Mouse (Mus musculus): Measurements from ENCODE around the gene Tedc1. TPM values are rescaled to one million over a fixed set of nuclear protein-coding genes. Genes with fewer than 3 reads are reported as not detected.

The Tedc1 gene
- polyA plus RNA-seq, 1 experiment from 2014 or later, result 10.2 TPM

Other genes starting within 250 kb of the Tedc1 start
- gene Jag2, start 226.6 kb upstream of the Tedc1 start, polyA plus RNA-seq (2014; fragmentation: Nextera tagmentation; extraction: Ambion mirVana), result 12.5 and 16.1 TPM in 2 replicates
- gene Nudt14, start 214.3 kb upstream of the Tedc1 start, polyA plus RNA-seq (2014; fragmentation: Nextera tagmentation; extraction: Ambion mirVana), result 60.9 and 70.1 TPM in 2 replicates
- 52.2 and 52.8 TPM in 2 replicates for gene Btbd6, start 179.9 kb upstream of the Tedc1 start, polyA plus RNA-seq (2014; fragmentation: Nextera tagmentation; extraction: Ambion mirVana)
- 41.4 and 46.3 TPM in 2 replicates for gene Brf1, start 155.7 kb upstream of the Tedc1 start, polyA plus RNA-seq (2014; fragmentation: Nextera tagmentation; extraction: Ambion mirVana)
- gene Pacs2, start 141.9 kb upstream of the Tedc1 start, polyA plus RNA-seq (2014; fragmentation: Nextera tagmentation; extraction: Ambion mirVana), result 26.8 and 27.9 TPM in 2 replicates
- gene Tex22, start 81.9 kb upstream of the Tedc1 start, polyA plus RNA-seq (2014; fragmentation: Nextera tagmentation; extraction: Ambion mirVana), result 0.40 TPM in 1 of 2 replicates, not detected in the other
- gene Mta1, start 58.1 kb upstream of the Tedc1 start, polyA plus RNA-seq (2014; fragmentation: Nextera tagmentation; extraction: Ambion mirVana), result 17.8 and 19.3 TPM in 2 replicates
- 280 and 288 TPM in 2 replicates for gene Crip2, start 16.2 kb upstream of the Tedc1 start, polyA plus RNA-seq (2014; fragmentation: Nextera tagmentation; extraction: Ambion mirVana)
- gene Crip1, start 10.1 kb upstream of the Tedc1 start, polyA plus RNA-seq (2014; fragmentation: Nextera tagmentation; extraction: Ambion mirVana), result 30.5 and 34.4 TPM in 2 replicates
- gene Tmem121, start 29.5 kb downstream of the Tedc1 start, polyA plus RNA-seq (2014; fragmentation: Nextera tagmentation; extraction: Ambion mirVana), result 28.0 and 33.4 TPM in 2 replicates

Data from hindbrain, embryonic 14.5 days (tissue).